ENCODE assay signal across 7 mouse cellular contexts in genomic region chr10:54074609-54075421, GRCm38 (mm10). TPM values are rescaled to one million over a fixed set of nuclear protein-coding genes. Genes with fewer than 3 reads are reported as not detected.
DNase-seq lines count a peak whose midpoint lies in the region; ATAC-seq lines count a peak whose summit lies in the region.

No protein-coding gene starts in this region.

- peak overlapping the region; percentile 84 for H3K9ac ChIP-seq in heart, embryonic 12.5 days
- peak overlapping the region; percentile 64 for H3K9ac ChIP-seq in midbrain, embryonic 11.5 days (ENCODE audit: low read length)

- H3K27ac ChIP-seq in heart, embryonic 12.5 days (ENCODE audit: poor library complexity, severe bottlenecking), result peak overlapping the region; percentile 12
- H3K27ac ChIP-seq in midbrain, embryonic 11.5 days (ENCODE audit: low read depth, low read length), result no peak overlapping the region

- peak overlapping the region; percentile 96 for H3K4me2 ChIP-seq in heart, embryonic 12.5 days
- H3K4me2 ChIP-seq in midbrain, embryonic 11.5 days, result peak overlapping the region; percentile 99

- peak overlapping the region; percentile 92 for H3K4me3 ChIP-seq in heart, embryonic 12.5 days
- peak overlapping the region; percentile 66 for H3K4me3 ChIP-seq in midbrain, embryonic 11.5 days (ENCODE audit: low read depth, low read length)

- no peaks in the 10 kb centered on the region for H3K36me3 ChIP-seq in heart, embryonic 12.5 days
- H3K36me3 ChIP-seq in midbrain, embryonic 11.5 days (ENCODE audit: control insufficient read depth, insufficient read depth, low read length), result no peaks in the 10 kb centered on the region

- H3K4me1 ChIP-seq in heart, embryonic 12.5 days (replicated peaks), result peaks cover 24% of the 10 kb centered on the region
- no peaks in the 10 kb centered on the region for H3K4me1 ChIP-seq in midbrain, embryonic 11.5 days (ENCODE audit: control insufficient read depth, insufficient read depth, low read length)

- DNase-seq in R1 (ENCODE audit: low read depth, low spot score), result peak; percentile 66
- peak; percentile 31 for DNase-seq in embryo, embryonic 11.5 days (ENCODE audit: low read depth, low spot score)
- DNase-seq in kidney, postnatal 4 days, result peak; percentile 65 to 76
- peak; percentile 96 for DNase-seq in midbrain, embryonic 11.5 days (ENCODE audit: low spot score, missing footprints)
- peak; percentile 27 to 37 for DNase-seq in spleen, postnatal 14 days (ENCODE audit: low spot score in 2 of 2)

- WGBS in heart, embryonic 12.5 days, result under 1% methylated on average over 69 of the region's 73 CpGs
- WGBS in midbrain, embryonic 11.5 days, result under 1% methylated on average over 73 of the region's 73 CpGs

- H3K9me3 ChIP-seq in heart, embryonic 12.5 days (replicated peaks), result no peaks in the 10 kb centered on the region
- no peaks in the 10 kb centered on the region for H3K9me3 ChIP-seq in midbrain, embryonic 11.5 days (ENCODE audit: control insufficient read depth, low read length)

- peak; percentile 8 for ATAC-seq in CD4-positive, CD25-positive, alpha-beta regulatory T cell, adult 4 months
- ATAC-seq in heart, embryonic 12.5 days (ENCODE audit: insufficient number of reproducible peaks, low FRiP score), result peak; percentile 52
- peak; percentile 65 for ATAC-seq in midbrain, embryonic 11.5 days (ENCODE audit: low FRiP score)

- H3K27me3 ChIP-seq in heart, embryonic 12.5 days (replicated peaks), result no peaks in the 10 kb centered on the region
- H3K27me3 ChIP-seq in midbrain, embryonic 11.5 days (ENCODE audit: control insufficient read depth, insufficient read depth, low read length), result peaks cover 10% of the 10 kb centered on the region

RNA-seq across cellular contexts. Expression of gene Man1a, which starts 1.6 kb away (rescaled TPM):
- polyA plus RNA-seq in CD4-positive, CD25-positive, alpha-beta regulatory T cell, adult 4 months (2017; shearing (Covaris generic)), result 10 to 100 TPM; 19.9 to 25.9 TPM
- 9.4 and 10.6 TPM in 2 replicates for polyA plus RNA-seq in heart, embryonic 12.5 days (2016; fragmentation: Nextera tagmentation; extraction: Ambion mirVana)
- polyA plus RNA-seq in midbrain, embryonic 11.5 days (2014; fragmentation: Nextera tagmentation; extraction: Ambion mirVana), result 1.7 and 2.1 TPM in 2 replicates

Comparison
In these comparisons a context has a peak if more than half of its experiments do, and no peak if none do; other contexts are left out.
1. ATAC-seq: peak in every context shown above with its lines; median percentile 65 in midbrain, embryonic 11.5 days; 52 in heart, embryonic 12.5 days; 8 in CD4-positive, CD25-positive, alpha-beta regulatory T cell, adult 4 months.
2. DNase-seq: peak in every context shown above with its lines; median percentile 96 in midbrain, embryonic 11.5 days; 70 in kidney, postnatal 4 days; 66 in R1; 32 in spleen, postnatal 14 days; 31 in embryo, embryonic 11.5 days.